ENCODE assay signal across 8 mouse cellular contexts in the genomic region with DNA sequence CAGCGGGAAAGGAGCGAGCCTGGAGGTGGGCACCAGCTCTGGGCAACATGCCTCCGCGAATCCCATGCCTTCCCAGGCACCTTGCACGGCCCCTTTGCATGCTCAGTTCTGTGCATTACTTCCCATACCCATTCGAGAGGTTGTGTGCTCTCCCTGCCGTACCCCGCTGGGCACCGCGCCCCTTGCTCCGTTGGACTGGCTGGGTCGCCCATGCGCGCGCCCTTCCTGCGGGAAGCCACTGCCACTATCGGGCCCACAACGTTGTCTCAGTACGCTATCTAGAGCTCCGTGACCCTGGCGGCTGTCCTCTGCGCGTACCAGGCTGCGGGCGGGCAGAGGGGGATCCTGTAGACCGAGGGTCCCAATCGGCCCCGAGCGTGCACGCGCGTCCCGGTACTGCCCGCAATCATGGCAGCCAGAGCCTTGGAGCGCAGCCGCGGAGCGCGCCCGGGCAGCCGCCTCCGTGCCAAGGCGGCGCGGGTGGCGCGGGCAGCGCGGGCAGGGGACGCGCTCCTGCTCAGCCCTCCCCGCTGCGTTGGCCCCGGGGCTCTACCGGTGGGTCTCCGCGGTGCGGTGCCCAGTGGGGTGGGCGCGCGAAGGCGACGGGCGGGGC.
DNase-seq lines count a peak whose midpoint lies in the region; ATAC-seq and TF ChIP-seq lines count a peak whose summit lies in the region.

No protein-coding gene starts in this region.

- no peaks in the 10 kb centered on the region for H3K9me3 ChIP-seq in heart, embryonic 15.5 days (replicated peaks)
- H3K9me3 ChIP-seq in liver, postnatal 0 days (ENCODE audit: low read length): no peaks in the 10 kb centered on the region
- no peaks in the 10 kb centered on the region for H3K9me3 ChIP-seq in neural tube, embryonic 13.5 days

- H3K27me3 ChIP-seq in heart, embryonic 15.5 days: no peaks in the 10 kb centered on the region
- H3K27me3 ChIP-seq in liver, postnatal 0 days (ENCODE audit: insufficient read depth, low read length): peaks cover 48% of the 10 kb centered on the region
- peaks cover 12% of the 10 kb centered on the region for H3K27me3 ChIP-seq in neural tube, embryonic 13.5 days

- peak overlapping the region; percentile 90 for H3K4me3 ChIP-seq in heart, embryonic 15.5 days
- peak overlapping the region; percentile 56 for H3K4me3 ChIP-seq in liver, postnatal 0 days (ENCODE audit: low read depth, low read length)
- peak overlapping the region; percentile 98 for H3K4me3 ChIP-seq in neural tube, embryonic 13.5 days

- H3K36me3 ChIP-seq in heart, embryonic 15.5 days: peaks cover 7% of the 10 kb centered on the region; the same call in 1 of the 2 replicates
- H3K36me3 ChIP-seq in liver, postnatal 0 days (replicated peaks; ENCODE audit: insufficient read depth, low read length): no peaks in the 10 kb centered on the region
- peaks cover 8% of the 10 kb centered on the region for H3K36me3 ChIP-seq in neural tube, embryonic 13.5 days

- peak overlapping the region; percentile 86 for H3K4me2 ChIP-seq in heart, embryonic 15.5 days
- peak overlapping the region; percentile 75 for H3K4me2 ChIP-seq in liver, postnatal 0 days (ENCODE audit: low read depth, low read length)
- peak overlapping the region; percentile 97 for H3K4me2 ChIP-seq in neural tube, embryonic 13.5 days

- WGBS in heart, embryonic 15.5 days: 1% methylated on average over 56 of the region's 64 CpGs
- WGBS in liver, postnatal 0 days (ENCODE audit: insufficient replicate concordance): 1% methylated on average over 44 of the region's 64 CpGs
- WGBS in neural tube, embryonic 13.5 days: under 1% methylated on average over 60 of the region's 64 CpGs

- DNase-seq in CD4-positive, CD25-positive, alpha-beta regulatory T cell, adult 2 months (ENCODE audit: low read depth, low spot score): peak; percentile 25
- peak; percentile 22 for DNase-seq in T-cell, adult 2 months (ENCODE audit: low spot score)
- peak; percentile 85 for DNase-seq in kidney, postnatal 14 days
- peak; percentile 33 for DNase-seq in liver, postnatal 0 days
- no peak for DNase-seq in embryo, embryonic 9.5 days (ENCODE audit: extremely low spot score)

- peak; percentile 35; the same call in 1 of the 2 replicates for ATAC-seq in erythroid progenitor cell, adult 5-6 weeks (replicated peaks; ENCODE audit: low FRiP score, poor library complexity, severe bottlenecking)
- ATAC-seq in heart, embryonic 15.5 days (replicated peaks; ENCODE audit: insufficient number of reproducible peaks, insufficient read depth, low FRiP score, low read depth): peak; percentile 56
- ATAC-seq in liver, postnatal 0 days: peak; percentile 19; the same call in 1 of the 2 replicates
- ATAC-seq in neural tube, embryonic 13.5 days (ENCODE audit: low read depth): peak; percentile 81

- H3K27ac ChIP-seq in heart, embryonic 15.5 days: peak overlapping the region; percentile 98
- H3K27ac ChIP-seq in liver, postnatal 0 days (ENCODE audit: low read depth): peak overlapping the region; percentile 76
- peak overlapping the region; percentile 100 for H3K27ac ChIP-seq in neural tube, embryonic 13.5 days (replicated peaks)

- peak overlapping the region; percentile 99 for H3K9ac ChIP-seq in heart, embryonic 15.5 days
- peak overlapping the region; percentile 59 for H3K9ac ChIP-seq in liver, postnatal 0 days (replicated peaks)
- peak overlapping the region; percentile 100 for H3K9ac ChIP-seq in neural tube, embryonic 13.5 days

- no peak for TF ChIP-seq CTCF in liver, postnatal 0 days (IDR thresholded peaks at IDR 0.05; ENCODE audit: low read depth)

- no peak for TF ChIP-seq EP300 in liver, postnatal 0 days (IDR thresholded peaks at IDR 0.05; ENCODE audit: low read depth)

- H3K4me1 ChIP-seq in heart, embryonic 15.5 days (replicated peaks): peaks cover 35% of the 10 kb centered on the region
- no peaks in the 10 kb centered on the region for H3K4me1 ChIP-seq in liver, postnatal 0 days (ENCODE audit: insufficient read depth)
- peaks cover 62% of the 10 kb centered on the region for H3K4me1 ChIP-seq in neural tube, embryonic 13.5 days (replicated peaks)

Comparison
In these comparisons a context has a peak if more than half of its experiments do, and no peak if none do; other contexts are left out.
1. ATAC-seq: peak in every context shown above with its lines; median percentile 81 in neural tube, embryonic 13.5 days; 56 in heart, embryonic 15.5 days; 35 in erythroid progenitor cell, adult 5-6 weeks; 19 in liver, postnatal 0 days.